Mouse (Mus musculus): ENCODE data around the gene Emp1.

The Emp1 gene

DNA sequence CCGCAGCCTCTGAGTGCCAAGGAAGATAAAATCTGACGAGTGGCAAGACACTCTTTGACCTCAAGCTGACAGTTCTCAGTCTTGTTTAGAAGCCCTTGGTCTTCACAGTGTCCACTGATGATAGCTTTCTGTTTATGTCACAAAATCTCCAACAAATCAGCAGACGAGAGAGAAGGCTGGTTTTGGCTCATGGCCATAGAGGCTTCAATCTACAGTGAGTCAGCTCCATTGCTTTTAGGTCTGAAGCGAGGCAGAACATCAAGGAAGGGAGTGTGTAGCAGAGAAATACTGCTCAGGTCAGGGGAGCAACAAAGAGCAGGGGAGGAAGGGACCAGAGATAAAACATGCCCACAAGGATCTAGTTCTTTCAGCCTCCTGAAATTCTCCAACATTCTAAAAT, 45.0 kb downstream of the Emp1 start:
- no peak for DNase-seq (ENCODE audit: low spot score in 2 of 2)

DNA sequence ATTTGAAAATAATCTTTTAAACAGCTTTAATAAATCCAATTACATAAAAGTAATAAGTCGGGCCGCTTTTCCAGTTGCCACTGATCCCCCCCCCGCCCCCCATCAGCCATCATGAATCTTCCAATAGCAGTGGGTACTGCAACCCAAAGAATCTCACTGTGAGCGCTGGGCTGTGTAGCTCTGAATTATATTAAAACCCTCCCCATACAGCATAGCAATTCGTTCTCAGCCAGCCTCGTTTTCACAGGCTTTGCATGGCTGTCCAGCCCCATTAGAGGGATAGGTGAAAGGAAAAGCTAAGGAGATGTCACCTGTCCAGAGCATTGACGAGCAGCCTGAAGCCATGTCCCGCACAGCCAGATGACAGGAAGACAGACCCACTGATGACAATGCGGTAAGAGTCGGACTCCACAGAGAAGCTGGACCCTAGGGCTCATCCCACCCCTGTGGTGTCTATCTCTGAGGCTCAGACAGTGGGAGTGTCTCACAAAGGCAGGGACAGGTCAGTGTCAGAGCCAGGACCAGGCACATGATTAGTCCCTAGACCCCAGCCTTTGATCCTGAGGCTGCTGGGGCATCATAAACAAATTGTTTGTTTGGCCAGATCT, 49.5 kb downstream of the Emp1 start:
- DNase-seq (ENCODE audit: low spot score in 2 of 2), result no peak

DNA sequence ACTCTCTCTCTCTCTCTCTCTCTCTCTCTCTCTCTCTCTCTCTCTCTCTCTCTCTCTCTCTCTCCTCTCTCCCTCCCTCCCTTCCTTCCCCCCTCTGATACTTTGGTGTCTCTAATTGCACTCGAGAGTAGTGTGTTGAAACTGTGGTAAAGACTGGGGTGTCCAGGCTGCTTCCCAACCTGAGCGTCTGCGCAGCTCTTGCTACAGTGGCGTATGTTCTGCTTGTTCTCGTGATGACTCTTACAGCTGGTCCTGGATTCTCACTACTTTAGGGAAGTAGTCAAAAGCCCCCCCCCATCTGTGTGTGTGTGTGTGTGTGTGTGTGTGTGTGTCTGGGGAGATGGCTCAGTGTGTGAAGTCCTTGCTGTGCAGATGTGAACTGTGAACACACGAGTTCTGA, 50.3 kb downstream of the Emp1 start:
- DNase-seq (ENCODE audit: low spot score in 2 of 2), result no peak

DNA sequence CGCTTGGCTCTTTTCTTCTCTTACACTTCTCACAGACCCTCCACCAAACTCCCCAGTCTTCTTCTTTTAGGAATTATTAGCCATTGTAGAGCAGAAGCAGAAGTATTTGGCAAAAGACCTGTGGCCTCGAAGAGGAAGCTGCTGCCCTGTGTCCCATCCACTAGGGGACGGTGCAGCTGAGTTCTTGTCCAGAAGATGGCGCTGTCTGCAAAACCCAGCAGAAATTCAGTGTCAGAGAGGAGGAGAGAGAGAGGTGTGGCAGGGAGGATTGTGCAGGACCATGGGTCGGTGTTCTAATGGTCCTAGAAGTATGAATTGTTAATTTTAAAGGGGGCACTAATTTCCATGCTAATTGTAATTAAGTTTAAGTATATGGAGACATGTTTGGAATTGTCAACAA, 55.1 kb downstream of the Emp1 start:
- DNase-seq (ENCODE audit: low spot score in 2 of 2), result peak in 1 of 2 experiments; percentile 54

DNA sequence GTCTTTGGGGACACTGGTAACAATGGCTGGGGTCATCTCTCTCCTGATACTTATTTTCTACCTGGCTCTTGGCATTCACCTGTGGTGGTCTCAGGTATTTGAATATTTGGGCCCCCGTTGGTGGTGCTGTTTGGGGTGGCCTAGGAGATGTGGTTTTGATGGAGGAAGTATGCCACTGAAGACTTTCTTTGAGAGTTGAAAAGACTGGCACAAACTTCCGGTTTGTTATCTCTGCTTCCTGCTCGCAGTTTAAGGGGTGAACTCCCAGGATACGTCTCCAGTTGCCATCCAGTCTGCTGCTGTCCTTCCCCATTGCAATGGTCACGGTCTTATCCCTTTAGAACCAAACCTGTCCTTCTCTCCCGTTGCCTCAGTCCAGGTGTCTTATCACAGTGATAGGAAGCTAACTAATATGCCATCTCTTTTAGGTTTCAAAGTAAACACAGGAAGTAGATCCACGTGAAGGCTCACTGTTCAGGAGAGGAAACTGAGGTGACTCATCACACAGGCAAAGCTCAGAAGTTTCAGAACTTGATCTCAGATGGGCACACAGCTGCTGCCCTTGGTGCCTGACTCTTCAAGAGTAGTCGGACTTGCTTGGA, 56.0 kb downstream of the Emp1 start:
- no peak for DNase-seq (ENCODE audit: low spot score in 2 of 2)

DNA sequence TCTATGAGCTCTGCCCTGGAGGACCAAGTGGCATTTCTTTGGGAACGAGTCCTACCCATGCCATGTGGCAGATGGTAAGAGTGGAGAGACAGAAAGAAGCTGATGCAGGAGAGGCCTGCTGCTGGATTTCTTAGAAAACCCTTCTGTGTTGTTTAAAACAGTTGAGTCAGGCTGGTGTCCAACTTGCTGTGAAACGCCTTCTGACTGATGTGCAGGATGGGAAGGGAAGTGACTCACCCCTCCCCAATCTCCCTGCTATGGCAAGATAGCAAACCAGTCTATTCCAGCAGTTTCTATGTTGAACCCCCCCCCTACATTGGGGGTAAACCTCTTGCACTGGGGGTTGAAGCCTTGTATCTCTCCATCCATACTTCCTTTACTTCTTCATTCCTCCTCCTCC, 65.9 kb downstream of the Emp1 start:
- no peak for DNase-seq (ENCODE audit: low spot score in 2 of 2)

DNA sequence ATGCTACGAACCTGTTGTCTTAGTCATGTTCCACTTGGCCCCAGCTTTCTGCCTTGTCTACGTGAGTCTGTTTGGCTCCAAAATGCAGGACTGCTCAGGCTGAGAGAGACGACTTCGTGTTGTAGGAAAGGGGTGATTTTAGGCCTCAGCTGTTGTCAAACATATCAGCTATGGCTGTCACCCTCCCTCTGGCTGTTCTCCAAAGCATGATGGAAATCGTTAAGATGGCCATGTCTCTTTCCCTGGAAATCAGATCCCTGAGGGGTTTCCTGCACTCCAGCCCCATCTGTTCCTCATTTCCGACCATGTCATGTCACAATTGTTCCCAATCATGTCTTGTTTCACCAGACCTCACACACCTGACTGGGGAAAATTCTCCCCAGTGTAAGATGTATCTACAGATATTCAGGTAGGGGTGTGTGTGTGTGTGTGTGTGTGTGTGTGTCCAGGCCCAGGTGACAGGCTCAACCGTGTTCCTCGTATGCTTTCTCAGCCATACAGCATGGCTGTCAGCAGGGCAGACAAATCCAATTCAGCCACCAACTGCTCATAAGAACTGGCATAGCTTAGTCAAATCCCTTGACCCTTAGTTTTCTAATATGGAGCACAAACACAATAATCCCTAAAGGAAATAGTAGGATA, 67.0 kb downstream of the Emp1 start:
- DNase-seq (ENCODE audit: low spot score in 2 of 2), result no peak

DNA sequence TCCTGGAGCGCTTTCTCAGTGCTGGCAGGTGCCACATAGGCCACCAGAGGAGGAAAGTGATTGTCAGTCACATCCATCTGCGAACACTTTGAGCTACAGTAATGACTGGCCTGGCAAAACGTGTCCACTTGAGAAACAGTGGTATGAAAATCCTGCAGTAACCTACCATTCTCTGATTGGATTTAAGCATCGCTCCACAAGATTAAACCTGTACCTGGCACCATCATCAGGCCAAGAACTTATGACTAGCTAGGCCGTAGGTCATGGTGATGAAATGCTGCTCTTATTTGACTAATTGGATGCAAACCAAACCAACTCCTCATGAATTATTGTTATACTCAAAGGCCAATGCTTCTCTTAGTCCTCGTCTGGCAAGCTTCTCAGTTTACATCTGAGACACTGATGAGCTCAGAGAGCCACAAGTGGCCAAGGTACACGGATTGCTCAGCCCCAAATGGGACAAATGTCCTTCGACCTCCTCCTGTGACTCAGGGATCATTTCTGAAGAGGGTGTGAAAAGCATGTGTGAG, 68.2 kb downstream of the Emp1 start:
- no peak for DNase-seq (ENCODE audit: low spot score in 2 of 2)
